Mouse (Mus musculus): Measurements from ENCODE around the gene Rtf2.

Rtf2 gene

DNA sequence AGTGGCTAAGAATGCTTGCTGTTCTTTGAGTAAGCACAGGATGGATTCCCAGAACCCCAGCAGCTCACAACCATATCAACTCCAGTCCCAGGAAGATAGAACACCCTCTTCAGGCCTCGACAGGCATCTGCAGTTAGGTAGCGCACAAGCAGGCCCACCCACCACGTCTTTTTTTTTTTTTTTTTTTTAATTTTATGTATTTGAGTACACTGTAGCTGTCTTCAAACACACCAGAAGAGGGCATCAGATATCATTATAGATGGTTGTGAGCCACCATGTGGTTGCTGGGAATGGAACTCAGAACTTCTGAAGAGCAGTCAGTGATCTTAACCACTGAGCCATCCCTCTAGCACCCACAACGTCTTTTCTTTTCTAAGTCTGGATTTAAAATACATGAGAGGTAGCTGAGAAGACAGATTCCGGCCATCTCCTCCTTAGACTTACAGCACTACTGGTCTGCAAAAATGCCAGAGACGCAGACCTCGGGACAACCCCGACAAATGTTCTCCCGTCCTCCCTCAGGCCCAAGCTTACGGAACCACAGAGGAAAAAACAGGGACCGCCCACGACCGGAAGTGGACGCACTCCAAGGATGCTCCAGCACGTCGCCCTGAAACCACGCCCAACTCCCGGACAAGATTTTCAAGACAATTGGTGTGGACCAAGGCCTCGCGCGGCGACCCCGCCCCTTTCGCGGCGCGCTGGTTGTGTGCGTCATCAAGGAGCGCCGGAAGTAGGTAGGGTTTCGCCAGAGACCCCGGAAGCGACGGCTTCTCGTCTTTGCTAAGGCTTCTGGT lies at the start of gene Rtf2:
Gene Rtf2, plus strand, starts transcription at position 714 of the 797 bp plus-strand sequence.
- peak; percentile 99 for DNase-seq (ENCODE audit: low read depth, low spot score)

DNA sequence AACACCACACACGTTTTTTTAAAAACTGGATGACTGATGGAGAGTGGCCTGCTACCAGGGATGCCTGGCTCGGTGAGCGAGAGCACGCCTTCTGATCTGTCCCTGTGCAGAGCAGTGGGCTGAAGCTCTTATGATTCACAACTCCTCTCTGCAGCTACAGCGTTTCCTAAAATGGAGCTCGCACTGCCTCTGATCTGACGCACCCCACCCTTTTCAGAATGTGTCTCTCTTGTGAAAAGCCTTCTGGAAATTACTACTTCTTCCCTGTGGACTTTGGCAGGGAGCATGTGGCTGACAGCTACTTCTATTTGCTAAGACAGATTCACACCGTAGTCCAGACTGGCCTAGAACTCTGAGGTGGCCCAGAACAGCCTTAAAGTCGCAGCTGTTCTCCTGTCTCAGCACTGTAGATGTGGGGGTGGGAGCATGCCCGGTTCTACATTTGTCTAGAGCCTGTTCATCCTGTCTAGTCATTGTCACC lies 48.3 kb upstream of the Rtf2 start:
- no peak for DNase-seq (ENCODE audit: low read depth, low spot score)

DNA sequence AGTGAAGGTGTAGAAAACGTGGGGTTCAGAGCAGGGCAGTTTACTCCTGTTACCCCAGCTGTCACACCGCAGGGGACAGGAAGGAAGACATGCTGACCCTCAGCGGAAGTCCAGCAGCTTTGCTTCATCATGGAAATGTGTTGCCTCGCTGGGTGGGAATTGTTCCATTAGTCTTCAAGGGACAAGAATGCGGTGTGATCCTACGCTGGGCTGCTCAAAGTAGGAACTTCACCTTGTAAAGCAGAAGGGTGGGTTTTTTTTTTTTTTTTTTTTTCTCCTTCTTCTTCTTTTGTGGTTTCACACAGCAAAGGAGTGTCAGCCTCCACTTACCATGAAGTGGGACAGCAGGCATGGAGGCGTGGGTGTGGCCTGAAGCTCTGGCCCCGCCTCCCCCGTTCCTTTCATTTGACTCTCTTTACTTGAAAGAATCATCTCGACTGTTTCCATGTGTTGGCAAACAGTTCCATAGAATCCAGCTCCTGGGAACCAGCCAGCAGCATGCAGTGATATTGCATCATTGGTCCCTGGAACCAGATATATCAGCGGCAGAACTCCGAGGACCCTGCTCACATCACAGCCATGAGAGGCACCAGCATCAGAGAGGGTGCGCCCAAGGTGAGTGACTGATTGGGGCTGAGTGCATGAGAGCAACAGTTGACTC lies 46.8 kb upstream of the Rtf2 start, which contains the start of gene Cass4:
Gene Cass4, plus strand, starts transcription at position 404 of the 661 bp plus-strand sequence.
- no peak for DNase-seq (ENCODE audit: low read depth, low spot score)

DNA sequence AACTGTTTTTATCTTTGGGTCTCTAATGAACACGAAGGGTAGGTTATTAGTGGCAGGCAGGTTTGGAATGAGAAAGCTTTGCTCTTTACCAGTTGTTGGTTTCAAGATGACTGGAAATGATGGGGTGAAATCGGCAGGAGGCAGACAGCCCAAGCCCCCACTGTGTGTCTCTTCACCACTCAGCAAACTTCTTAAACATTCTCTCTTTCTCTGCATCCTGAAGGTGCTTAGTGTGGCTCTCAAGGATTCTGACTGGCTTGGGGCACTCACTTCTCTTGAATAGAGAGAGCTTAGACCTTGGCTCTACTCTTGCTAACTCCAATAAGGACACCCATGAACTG lies 46.3 kb upstream of the Rtf2 start:
- DNase-seq (ENCODE audit: low read depth, low spot score) = no peak

DNA sequence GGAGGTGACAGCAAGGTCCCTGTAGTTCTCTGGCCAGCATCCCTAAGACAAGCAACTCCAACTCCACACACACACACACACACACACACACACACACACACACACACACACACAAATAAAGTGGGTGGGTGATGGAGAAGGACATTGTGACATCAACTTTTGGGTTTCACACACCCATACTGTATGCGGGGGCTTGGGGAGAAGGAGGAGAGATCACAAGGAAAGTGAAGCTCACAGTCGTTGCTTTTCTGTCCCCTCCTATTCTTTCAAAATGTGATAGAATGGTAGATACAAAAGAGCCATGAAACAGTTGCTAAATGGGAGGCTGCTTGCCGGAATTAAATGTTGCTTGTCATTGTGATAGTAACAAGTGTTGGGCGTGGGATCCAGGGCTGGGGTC lies 45.7 kb upstream of the Rtf2 start:
- no peak for DNase-seq (ENCODE audit: low read depth, low spot score)

DNA sequence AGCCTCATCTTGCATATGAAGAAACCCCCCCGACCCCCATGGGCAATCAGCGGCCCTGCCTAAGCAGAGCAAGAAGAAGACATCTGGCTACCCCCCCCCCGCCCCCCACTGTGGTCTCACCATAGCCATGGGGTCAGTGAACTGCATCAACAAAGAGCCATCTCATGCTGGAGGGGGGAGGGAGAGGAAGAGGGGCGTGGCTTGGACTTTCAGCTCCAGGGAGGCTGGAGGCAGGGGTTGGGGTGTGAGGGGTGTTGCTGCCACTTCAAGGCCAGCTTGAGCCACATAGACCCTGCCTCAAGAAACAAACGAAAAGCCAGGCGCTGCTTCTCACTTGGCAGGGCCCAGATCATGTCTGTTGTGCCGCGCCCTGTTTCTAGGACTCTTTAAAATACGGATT lies 44.4 kb upstream of the Rtf2 start:
- no peak for DNase-seq (ENCODE audit: low read depth, low spot score)

DNA sequence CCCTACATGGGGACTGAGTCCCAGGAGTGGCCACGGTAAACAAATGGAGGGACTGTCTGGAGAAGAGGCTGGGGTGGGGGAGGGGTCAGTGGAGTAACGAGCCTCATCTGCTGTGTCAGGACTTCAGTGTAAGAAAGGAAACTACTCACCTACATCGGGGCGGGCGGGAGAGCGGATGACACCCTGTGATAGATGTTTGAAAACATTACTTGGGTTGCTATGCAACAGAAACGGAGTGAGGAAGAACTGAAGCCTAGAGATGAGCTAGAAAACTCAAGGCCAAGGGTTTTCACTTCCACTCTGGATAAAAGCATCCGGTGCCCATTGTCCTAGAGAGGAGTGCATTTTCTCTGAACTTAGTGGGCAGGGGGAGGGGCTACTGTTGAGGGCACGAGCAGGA lies 40.5 kb upstream of the Rtf2 start:
- DNase-seq (ENCODE audit: low read depth, low spot score) = peak; percentile 33

DNA sequence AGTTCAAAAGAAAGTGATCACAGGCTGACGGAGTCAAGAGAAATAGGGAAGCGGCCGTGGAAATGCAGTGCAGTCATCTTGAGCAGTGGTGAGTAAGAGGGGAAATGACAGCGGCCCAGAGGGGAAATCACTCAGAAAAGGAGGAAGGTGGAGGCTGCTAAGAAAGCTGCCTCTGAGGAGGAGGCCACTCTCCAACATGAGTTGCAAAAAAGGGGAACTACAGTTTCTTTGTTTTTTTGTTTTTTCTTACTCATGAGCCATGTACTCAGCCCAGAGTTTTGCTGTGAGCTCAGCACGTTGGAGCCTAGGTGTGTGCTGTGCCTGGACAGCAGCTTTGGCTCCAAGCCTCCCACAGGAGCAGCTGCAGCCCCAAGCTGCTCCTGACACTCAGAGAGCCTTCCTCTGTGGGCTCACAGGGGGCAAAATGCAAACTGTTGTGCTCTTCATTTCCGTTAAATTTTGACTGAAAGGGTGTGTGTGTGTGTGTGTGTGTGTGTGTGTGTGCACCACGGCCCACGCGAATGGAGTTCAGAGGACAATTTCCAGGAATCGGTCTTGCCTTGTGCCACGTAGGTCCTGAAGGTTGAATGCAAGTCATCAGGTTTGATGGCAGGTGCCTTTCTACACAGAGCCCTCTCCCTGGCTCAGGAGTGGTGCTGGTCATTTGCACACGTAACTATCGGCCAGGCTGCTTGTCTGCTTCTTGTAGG lies 39.1 kb upstream of the Rtf2 start:
- DNase-seq (ENCODE audit: low read depth, low spot score) = no peak

DNA sequence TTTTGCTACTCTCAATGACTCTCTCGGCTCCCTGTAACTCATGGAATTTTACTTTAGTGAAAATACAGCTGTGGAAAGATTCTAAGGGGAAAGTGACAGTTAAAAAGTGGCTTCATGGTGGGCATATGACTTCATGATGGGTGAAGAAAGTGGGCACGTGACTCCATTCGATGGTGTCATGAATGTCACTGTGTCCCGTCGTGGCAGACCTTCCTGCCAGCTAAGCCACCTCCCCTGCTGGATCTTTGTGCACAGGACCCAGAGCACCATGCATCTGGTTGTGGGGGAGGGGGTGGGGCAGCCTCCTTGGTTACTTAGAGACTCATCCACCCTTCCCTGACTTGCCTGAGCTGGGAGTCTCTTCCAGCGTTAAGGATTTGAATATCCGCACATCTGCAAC lies 36.1 kb upstream of the Rtf2 start:
- no peak for DNase-seq (ENCODE audit: low read depth, low spot score)

DNA sequence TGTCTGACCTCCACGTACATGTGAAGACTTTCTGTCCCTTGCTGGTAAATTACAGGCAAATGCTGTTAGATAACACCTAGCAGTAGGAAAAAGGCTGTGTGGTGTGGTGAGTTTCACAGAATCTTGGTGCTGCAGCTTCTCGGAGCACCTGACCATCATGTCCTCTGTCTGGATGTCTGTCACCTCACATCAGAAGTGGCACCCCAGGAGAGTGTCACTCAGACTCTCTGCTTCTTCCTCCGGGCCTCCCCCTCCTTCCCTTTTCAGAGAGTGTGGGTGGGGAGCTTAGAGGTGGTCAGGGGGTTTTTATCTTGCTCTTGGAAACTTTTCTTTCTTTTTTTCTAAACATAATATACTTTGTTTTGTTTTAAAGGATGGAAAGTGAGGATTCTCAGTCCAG lies 35.3 kb upstream of the Rtf2 start:
- DNase-seq (ENCODE audit: low read depth, low spot score) = no peak

DNA sequence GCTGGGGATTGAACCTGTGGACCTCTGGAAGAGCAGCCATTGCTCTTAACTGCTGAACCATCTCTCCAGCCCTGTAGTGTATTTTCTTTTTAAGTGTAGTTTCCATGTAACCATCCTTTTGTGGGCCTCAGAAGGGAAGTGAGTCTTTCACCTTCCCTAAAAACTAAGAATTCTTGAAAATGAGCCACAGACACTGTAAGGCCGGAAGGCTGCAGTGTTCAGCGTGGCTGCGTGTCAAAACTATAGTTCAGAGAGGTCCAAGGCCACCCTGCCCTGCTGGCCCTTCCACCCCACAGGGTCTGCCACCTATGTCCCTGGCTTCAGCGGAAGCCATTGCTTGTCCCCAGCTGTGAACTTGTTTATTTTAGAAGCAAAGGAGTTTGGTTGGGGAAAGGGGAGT lies 34.2 kb upstream of the Rtf2 start:
- DNase-seq (ENCODE audit: low read depth, low spot score) = no peak

DNA sequence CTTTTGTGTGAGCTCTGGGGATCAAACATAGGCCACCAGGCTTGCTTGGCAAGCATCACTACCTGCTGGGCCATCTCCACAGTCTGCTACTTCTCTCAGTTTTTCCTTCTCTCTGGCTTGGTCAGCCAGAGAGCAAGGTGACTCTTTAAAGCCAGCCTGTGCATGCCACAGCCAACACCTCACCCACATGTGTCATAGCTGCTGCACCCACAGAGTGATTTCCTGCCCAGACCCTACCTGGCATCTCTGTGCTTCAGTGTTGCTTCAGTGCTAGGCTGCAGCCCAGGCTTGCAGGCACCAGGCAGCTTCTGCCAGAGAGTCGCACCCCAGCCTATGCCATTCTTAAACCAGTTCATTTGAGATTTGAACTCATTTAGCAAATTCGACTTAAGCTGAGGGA lies 32.9 kb upstream of the Rtf2 start:
- DNase-seq (ENCODE audit: low read depth, low spot score) = no peak

DNA sequence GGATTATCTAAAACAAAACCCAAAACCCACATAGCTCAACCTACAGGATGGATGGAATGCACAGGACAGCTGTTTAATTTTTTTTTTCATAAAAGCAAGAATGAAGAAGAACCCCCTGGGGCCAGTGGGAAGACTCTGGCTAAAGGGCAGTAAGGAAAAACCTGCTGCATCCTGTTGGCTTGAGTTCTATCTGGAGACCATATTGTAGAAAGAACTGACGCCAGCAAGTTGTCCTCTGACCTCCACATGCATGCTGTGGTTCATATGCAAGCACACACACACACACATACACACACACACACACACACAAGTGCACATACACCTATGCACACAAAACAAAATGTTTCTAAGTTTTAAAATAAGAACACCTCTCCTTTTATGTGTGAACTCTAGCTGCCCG lies 29.7 kb upstream of the Rtf2 start:
- no peak for DNase-seq (ENCODE audit: low read depth, low spot score)

DNA sequence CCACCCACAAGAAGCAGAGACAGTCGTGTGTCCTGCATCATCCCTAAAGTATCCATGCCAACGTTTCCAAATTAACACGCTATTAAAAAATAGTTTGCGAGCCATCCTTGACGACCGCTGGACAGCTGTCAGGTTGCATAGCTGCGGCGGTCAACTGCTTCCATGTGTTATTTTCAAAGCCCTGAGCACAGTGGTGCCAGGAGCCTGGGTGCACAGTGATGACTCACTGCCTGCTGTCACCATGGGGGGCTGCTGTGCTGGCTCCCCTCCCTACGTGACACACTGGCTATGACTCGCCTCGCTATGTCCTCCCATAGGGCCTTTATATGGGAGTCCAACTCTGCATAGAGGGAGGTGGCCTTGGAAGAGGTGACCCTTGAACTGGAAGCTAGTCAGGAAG lies 29.3 kb upstream of the Rtf2 start:
- DNase-seq (ENCODE audit: low read depth, low spot score) = no peak

DNA sequence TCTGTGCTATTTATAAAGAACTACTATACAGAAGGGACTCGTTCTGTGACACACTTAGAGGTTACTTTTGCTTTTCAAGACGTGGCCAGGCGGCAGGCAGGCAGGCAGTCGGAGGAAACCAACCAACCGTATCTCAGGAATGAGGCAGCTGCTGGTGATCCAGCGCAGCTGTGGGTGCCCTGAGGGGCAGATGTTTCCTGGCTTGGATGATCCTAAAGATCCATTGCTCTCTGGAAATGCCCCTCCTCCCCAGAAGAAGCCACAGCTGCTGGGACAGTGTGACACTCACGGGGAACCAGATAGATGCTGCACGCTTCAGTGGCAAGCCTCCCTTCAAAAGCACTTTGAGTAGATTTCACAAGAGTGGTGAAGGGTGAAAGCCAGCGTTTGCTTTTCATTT lies 27.9 kb upstream of the Rtf2 start:
- peak; percentile 73 for DNase-seq (ENCODE audit: low read depth, low spot score)

DNA sequence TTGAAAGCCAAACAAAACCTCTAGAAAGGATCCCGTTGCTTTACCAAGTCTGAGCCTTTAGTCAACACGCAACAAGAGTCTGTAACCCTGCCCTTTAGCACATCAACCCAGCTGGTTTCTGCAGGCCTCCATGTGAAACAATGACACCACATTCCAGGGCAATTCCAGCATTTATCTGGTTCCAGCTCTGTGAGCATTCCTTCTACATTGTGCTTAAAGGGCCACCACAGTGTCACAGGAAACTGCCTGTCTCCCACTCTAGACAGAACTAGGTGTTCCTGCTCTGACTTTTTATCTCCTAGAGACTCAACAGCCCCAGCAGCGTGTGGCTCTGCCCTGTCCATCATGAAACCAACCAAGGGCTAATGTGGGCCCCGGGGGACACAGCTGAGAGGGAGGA lies 27.1 kb upstream of the Rtf2 start:
- DNase-seq (ENCODE audit: low read depth, low spot score) = no peak

DNA sequence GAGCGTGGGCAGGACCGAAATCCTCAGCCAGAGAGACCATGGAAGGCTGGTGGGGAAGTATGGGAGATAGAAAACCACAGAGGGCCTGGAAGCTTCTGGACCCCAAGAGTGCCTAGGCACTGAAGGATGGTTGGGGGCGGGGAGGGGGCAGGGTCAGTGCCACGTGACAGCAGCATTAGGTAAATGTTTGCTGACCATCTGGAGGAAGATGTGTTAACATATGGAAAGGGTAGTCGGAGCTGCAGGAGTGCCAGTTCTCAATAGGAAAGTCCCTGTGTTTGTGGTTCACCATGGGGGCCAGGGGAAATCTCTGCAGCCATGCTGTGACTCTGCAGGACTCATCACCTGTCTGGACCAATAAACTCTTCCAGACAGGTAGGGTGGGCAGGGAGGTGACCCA lies 26.5 kb upstream of the Rtf2 start:
- no peak for DNase-seq (ENCODE audit: low read depth, low spot score)

DNA sequence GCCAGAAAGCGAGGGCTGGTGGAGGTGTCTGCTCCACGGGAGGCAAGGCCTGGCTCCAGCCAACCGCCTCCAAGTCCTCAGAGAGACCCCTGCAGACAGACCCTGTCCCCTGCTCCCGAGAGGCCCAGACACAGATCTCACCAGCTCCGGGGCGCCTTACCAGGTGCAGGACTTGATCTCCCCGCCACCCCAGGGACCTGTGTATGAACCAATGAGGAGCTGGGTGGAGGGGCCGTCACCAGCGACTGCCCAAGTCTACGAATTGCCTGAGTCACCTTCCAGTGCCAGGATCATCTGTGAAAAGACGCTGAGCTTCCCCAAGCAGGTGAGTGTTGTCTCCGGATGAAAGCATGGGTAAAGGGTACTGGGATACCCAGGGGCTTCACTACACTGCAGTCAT lies 24.1 kb upstream of the Rtf2 start:
- no peak for DNase-seq (ENCODE audit: low read depth, low spot score)

DNA sequence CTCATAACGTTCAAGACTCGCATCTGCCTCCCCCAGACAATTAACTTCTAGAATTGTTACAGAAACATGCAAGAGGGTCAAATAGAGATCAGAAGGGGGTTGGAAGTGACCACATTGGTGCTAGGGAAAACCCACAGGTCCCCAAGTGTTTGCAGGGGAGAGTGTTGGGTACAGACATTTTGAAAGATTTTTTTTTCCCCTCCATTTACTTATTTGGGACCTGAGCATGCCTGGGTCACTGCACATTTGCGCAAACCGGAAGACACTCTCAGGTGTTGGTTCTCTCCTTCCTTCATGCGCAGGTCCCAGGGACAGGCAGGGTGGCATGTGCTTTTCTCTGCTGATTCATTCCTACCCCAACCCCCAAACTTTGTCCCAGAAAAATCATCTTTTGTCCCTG lies 23.5 kb upstream of the Rtf2 start:
- no peak for DNase-seq (ENCODE audit: low read depth, low spot score)

DNA sequence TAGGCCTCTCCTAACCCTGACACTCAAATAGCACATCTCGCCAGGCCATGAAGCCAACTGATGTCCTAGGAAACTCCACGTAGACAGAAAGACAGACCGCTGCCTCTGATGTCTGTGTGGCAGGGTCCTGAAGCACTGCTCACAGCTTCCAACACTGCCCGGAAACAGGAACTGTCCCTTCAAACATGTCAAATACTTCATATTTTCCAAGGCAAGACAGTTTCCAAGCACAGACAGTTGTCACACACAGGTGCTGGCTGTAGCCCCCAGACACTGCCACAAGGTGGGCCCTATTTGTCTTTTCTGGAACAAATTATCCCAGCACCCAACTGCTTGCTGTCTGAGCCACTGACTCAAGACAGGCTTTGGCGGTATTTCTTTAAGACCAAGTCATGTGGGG lies 22.1 kb upstream of the Rtf2 start:
- DNase-seq (ENCODE audit: low read depth, low spot score) = no peak

DNA sequence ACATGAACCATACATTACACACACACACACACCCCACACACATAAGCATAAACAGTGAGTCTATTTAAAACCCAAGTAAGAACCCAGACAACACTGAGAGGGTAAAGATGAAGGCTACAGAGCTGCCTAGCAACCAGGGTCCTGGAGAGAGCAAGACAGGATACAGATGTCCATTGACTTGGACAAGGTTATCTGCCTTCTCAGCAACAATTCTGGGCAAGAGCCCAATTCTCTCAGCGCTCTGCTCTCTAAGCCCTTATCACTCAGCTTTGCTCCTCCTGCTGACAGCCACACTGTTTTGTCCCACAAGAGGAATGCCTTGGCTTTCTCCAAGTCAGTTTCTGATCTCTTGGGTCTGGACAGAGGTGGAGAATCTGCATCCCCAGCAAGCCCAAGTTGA lies 9.7 kb upstream of the Rtf2 start:
- DNase-seq (ENCODE audit: low read depth, low spot score) = no peak

DNA sequence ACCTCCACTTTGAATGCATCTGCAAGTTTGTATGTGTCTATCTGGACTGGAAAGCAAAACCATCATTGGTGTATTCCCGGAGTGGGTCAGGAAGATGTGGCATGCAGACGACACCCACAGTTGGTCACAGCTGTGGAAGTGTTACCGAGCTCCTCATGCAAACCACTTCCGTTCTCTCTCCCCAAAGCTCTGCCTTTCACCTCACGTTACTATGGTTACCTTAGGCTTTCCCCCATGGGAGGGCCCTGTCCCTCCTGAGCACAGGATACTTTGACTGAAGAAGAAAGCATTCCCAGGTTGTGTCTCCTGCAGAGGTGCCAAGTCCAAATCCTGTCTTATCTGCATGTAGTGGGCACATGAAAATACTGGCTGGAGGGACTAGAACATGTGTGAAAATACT lies 6.6 kb upstream of the Rtf2 start:
- DNase-seq (ENCODE audit: low read depth, low spot score) = no peak

All from mesoderm, embryonic 11.5 days (tissue).